Mouse (Mus musculus) ES-Bruce4 (cell line): Measurements from ENCODE around the gene Pgk1. TPM values are rescaled to one million over a fixed set of nuclear protein-coding genes. Genes with fewer than 3 reads are reported as not detected.
A peak's percentile ranks its signal among the peaks of the same experiment; 100 is the strongest.

Experiments used
- H3K27ac ChIP-seq: 2 replicates; pipeline ENCODE4 v1.5.1; 2012; ENCODE audit warnings: low read length, inconsistent platforms; ENCODE audit not compliant: insufficient read depth
- H3K27me3 ChIP-seq: 2 replicates; pipeline ENCODE4 v1.6.1; 2012; ENCODE audit warnings: mild to moderate bottlenecking, low read length, inconsistent platforms; ENCODE audit not compliant: control insufficient read depth, poor library complexity, insufficient read depth, severe bottlenecking
- H3K36me3 ChIP-seq: 2 replicates; pipeline ENCODE4 v1.6.1; 2012; ENCODE audit warnings: inconsistent platforms, mild to moderate bottlenecking, low read length, moderate library complexity; ENCODE audit not compliant: control insufficient read depth, poor library complexity, insufficient read depth, severe bottlenecking
- H3K4me1 ChIP-seq: one replicate; pipeline ENCODE4 v1.8.1; 2011; ENCODE audit warnings: low read length; ENCODE audit not compliant: control insufficient read depth, insufficient read depth
- H3K4me3 ChIP-seq: 2 replicates; pipeline ENCODE4 v1.5.1; 2011; ENCODE audit warnings: low read depth, mild to moderate bottlenecking, low read length
- H3K9ac ChIP-seq: 2 replicates; pipeline ENCODE4 v1.6.1; 2012; ENCODE audit warnings: low read depth, mild to moderate bottlenecking, inconsistent platforms; ENCODE audit not compliant: poor library complexity, severe bottlenecking
- H3K9me3 ChIP-seq: replicated peaks from 2 replicates; pipeline ENCODE4 v1.6.1; 2012; ENCODE audit warnings: mild to moderate bottlenecking, low read length, inconsistent platforms; ENCODE audit not compliant: control insufficient read depth, poor library complexity, insufficient read depth, severe bottlenecking
- CTCF ChIP-seq: IDR thresholded peaks from one replicate; pipeline ENCODE4 v1.8.1; 2011; ENCODE audit warnings: low read depth, low read length
- EP300 ChIP-seq: IDR thresholded peaks from 2 replicates; pipeline ENCODE4 v1.6.1; 2011; ENCODE audit warnings: low read depth, low read length; ENCODE audit not compliant: insufficient read depth
- POLR2A ChIP-seq: IDR thresholded peaks from one replicate; pipeline ENCODE4 v1.8.1; 2011; ENCODE audit warnings: low read length; ENCODE audit not compliant: insufficient read depth
- polyA plus RNA-seq: library from polyadenylated mRNA; stranded (reverse); fragments of >200 nt; gene quantifications from 2 replicates; pipeline ENCODE4 v1.2.4, GENCODE M21; 2011; ENCODE audit warnings: low read depth; ENCODE audit not compliant: missing spikeins, insufficient read depth, insufficient read length

Pgk1 gene
- polyA plus RNA-seq, 1 experiment: 973 TPM

DNA sequence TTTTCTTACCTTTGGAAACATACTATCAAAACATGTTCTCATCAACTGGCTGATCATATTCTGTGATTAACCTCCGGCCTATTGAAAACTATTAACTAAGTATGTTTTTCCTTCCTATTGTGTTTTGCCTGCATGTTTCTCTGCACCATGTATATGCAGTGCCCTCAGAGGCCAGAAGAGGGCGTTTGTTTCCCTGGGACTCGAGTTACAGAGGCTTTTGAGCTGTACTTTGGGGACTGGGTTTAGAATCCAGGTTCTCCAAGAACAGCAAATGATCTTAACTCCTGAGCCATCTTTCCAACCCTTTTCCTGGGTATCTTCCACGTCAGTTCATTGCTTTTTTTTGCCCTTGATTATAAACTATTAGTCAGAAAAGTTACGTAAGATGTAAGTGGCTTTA is 10.4 kb downstream of the Pgk1 start:
- peaks cover 1% of the 10 kb centered on the region for H3K4me1 ChIP-seq
- no peaks in the 10 kb centered on the region for H3K27me3 ChIP-seq
- no peak overlapping the region for H3K27ac ChIP-seq
- H3K4me3 ChIP-seq: no peak overlapping the region
- peaks cover 60% of the 10 kb centered on the region for H3K36me3 ChIP-seq
- no peak for TF ChIP-seq EP300
- TF ChIP-seq POLR2A: no peak
- TF ChIP-seq CTCF: no peak
- H3K9ac ChIP-seq: no peak overlapping the region
- no peaks in the 10 kb centered on the region for H3K9me3 ChIP-seq

DNA sequence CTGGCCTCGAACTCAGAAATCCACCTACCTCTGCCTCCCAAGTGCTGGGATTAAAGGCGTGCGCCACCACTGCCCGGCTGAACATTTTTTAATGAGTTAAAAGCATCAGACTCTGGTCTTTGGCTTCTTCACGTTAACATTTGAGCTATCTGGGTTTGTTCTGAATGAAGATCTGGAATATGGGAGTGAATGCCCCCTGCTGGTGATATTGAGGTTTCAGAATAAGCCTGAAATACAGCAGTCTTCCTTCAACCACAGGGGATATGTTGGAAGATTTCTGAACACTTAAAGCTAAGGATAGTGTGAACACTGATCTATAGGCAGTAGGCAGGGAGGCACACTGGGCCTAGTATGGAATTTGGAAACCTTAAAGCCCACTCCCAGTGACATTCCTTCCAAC is 12.0 kb downstream of the Pgk1 start:
- Histone ChIP-seq H3K9me3 (no peaks in the 10 kb centered on the region), H3K4me1 (no peaks in the 10 kb centered on the region), H3K4me3 (no peak overlapping the region), H3K9ac (no peak overlapping the region), H3K27ac (no peak overlapping the region), H3K27me3 (no peaks in the 10 kb centered on the region), H3K36me3 (peaks cover 50% of the 10 kb centered on the region)
- TF ChIP-seq POLR2A (no peak), EP300 (no peak), CTCF (no peak)

DNA sequence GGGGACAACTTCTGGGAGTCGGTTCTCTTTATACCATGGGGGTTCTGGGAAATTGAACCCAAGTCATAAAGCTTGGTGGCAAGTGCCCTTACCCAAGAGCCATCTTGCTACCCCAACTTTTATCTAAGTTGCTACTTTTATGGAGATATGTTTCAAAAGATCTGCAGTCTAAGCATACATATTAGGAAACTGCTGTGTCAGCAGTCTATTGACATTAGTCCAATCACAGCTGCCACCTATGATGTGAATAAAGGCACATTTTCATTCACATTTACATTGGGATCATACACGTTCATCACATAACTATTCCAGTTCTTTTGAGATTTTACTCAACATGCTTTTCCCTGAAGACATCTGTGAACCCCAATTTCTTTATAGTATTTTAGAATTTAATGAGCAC is 22.2 kb downstream of the Pgk1 start:
- Histone ChIP-seq H3K27ac (no peak overlapping the region), H3K9me3 (no peaks in the 10 kb centered on the region), H3K36me3 (no peaks in the 10 kb centered on the region), H3K4me3 (no peak overlapping the region), H3K4me1 (no peaks in the 10 kb centered on the region), H3K27me3 (no peaks in the 10 kb centered on the region), H3K9ac (no peak overlapping the region)
- no peak for TF ChIP-seq EP300
- no peak for TF ChIP-seq POLR2A
- TF ChIP-seq CTCF: no peak

DNA sequence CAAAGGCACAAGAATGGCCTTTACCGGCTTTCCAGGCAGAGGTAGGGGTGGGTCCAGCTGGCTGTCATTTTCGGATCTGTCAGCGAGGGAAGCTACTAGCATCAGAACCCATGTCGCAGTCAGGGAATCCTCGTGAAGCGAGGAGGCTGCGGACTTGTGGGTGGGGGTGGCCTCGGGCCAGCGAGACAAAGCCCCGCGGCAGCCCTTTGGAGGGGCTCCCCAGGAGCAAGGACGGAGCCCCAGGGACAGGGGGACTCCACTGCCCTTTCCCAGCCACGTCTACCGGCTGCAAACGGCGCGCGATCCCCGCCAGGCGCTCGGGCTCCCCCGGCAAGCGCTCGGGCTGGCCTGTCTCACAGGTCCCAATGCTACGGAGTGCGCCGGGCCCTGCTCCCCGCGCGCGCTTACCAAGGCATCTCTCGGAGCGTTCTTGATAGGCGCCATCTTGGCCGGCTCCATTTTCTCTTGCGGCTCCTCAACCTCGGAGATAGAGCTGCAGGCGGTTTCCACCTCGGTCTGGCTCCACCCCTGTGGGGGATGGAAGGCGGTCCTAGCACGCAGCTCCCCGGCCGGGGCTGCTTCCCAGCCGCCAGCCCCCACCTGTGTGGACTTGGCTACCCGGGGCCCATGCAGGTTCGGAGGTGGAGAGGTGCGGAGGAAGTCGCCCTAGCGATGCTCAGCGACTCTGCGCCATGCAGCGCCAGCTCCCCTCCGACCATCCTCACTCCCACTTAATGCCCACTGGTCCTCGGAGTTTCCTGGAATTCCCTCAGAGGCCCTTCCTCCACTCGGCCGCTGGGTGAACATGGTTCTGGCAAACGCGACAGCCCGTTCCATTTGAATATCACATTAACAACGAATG is 32.5 kb downstream of the Pgk1 start:
- Histone ChIP-seq H3K27me3 (no peaks in the 10 kb centered on the region), H3K4me3 (peak overlapping the region; percentile 59), H3K9ac (peak overlapping the region; percentile 68), H3K27ac (no peak overlapping the region), H3K9me3 (no peaks in the 10 kb centered on the region), H3K36me3 (no peaks in the 10 kb centered on the region), H3K4me1 (no peaks in the 10 kb centered on the region)
- TF ChIP-seq POLR2A (no peak), CTCF (no peak), EP300 (no peak)

DNA sequence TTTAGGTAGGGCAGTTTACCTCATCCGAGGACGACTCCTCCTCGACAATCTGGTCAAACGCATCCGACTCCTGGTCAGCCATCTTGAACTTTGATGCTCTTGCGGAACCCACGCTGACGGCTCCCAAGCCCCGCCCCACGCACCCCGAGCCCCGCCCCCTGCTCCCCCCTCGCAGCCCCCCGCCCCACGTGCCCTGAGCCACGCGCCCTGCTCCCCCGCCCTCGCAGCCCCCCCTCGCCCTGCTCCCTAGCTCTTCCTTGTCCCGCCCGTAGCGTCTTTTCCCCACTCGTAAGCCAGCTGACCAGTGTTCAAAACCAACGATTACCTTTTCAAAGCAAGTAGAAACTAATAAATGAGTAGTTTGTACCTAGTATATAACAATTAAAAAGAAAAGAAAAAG is 34.2 kb downstream of the Pgk1 start, which contains the start of gene Taf9b:
Gene Taf9b, minus strand, starts transcription at position 101 of the 400 bp plus-strand sequence.
- H3K9me3 ChIP-seq: no peaks in the 10 kb centered on the region
- H3K4me1 ChIP-seq: no peaks in the 10 kb centered on the region
- TF ChIP-seq CTCF (no peak), EP300 (no peak), POLR2A (no peak)
- H3K4me3 ChIP-seq: no peak within 1 kb of the TSS
- H3K27me3 ChIP-seq: no peaks in the 10 kb centered on the region
- H3K9ac ChIP-seq: no peak within 1 kb of the TSS
- no peak within 1 kb of the TSS for H3K27ac ChIP-seq
- H3K36me3 ChIP-seq: no peaks in the 10 kb centered on the region

Other genes starting within 250 kb of the Pgk1 start
- gene Magt1, start 175.2 kb upstream of the Pgk1 start, polyA plus RNA-seq: 38.9 and 39.3 TPM in 2 replicates
- gene Cox7b, start 171.4 kb upstream of the Pgk1 start, polyA plus RNA-seq: 722 and 811 TPM in 2 replicates
- 19.8 and 24.0 TPM in 2 replicates for gene Atp7a, start 159.8 kb upstream of the Pgk1 start, polyA plus RNA-seq
- gene Tlr13, start 43.9 kb upstream of the Pgk1 start, polyA plus RNA-seq: not detected in 2 replicates
- 1.6 TPM in 2 replicates for gene Taf9b, start 34.1 kb downstream of the Pgk1 start, polyA plus RNA-seq
- 0.21 and 0.55 TPM in 2 replicates for gene Fnd3c2, start 68.3 kb downstream of the Pgk1 start, polyA plus RNA-seq